In the genomic region with DNA sequence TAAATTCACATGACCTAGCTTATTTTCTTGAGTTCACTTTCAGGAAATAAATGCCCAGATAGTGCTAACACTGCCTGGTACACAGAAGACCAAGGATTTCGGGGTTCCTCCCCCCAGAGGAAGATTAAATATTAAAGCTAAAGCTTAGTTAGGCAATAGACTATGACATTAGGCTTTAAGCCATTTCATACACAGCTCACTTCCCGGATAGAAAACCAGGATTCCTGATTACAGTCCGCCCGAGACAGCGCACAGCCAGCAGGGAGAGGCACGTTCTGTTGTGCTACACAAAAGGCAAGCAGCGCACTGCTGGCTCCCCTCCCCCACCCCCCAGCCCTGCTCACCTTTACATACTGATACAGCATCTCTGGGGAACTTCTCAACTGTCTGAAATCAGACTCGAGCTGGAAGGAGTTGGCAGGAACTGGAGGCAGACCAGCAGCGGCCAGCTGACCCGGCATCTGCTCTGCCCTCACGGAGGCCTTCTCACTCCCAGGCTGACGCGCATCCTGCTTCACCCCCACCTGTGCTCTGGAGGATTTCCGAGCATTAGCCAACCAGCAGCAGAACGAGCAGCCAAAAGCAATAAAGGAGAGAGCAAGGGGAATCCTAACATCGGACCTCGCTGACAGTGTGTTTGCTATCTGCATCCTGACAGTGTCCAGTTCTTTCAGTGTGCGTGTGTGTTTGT, we compare ENCODE assay signal across 13 mouse cellular contexts. TPM values are rescaled to one million over a fixed set of nuclear protein-coding genes. Genes with fewer than 3 reads are reported as not detected.
DNase-seq lines count a peak whose midpoint lies in the region; ATAC-seq and TF ChIP-seq lines count a peak whose summit lies in the region.
"Had no signal": no experiment of that assay in that cellular context is flagged by ENCODE, and none has a peak within 500 bp of the region (broad histone marks: within the 10 kb centered on the region; RNA-seq: fewer than 3 reads in every experiment).

No protein-coding gene starts in this region.

- peak; percentile 70 for ATAC-seq in heart, postnatal 0 days (ENCODE audit: insufficient read depth, low read depth)
- no peak for ATAC-seq in neural tube, embryonic 14.5 days (ENCODE audit: low read depth)
- ATAC-seq in kidney, embryonic 15.5 days (replicated peaks; ENCODE audit: low FRiP score), result 0 out of 2 replicates have a peak, but pooled peaks have one; percentile 18
- ATAC-seq in frontal cortex, adult (ENCODE audit: low TSS enrichment), result no peak

- no peaks in the 10 kb centered on the region for H3K27me3 ChIP-seq in heart, postnatal 0 days (ENCODE audit: control insufficient read depth, insufficient read depth, low read length)
- H3K27me3 ChIP-seq in heart, embryonic 10.5 days (ENCODE audit: insufficient read depth, poor library complexity, severe bottlenecking), result no peaks in the 10 kb centered on the region
- no peaks in the 10 kb centered on the region for H3K27me3 ChIP-seq in neural tube, embryonic 14.5 days (ENCODE audit: control insufficient read depth, insufficient read depth, low read length)
- H3K27me3 ChIP-seq in kidney, embryonic 15.5 days, result no peaks in the 10 kb centered on the region
- H3K27me3 ChIP-seq: liver, embryonic 13.5 days; neural tube, embryonic 13.5 days had no signal

- no peaks in the 10 kb centered on the region for H3K9me3 ChIP-seq in heart, postnatal 0 days (replicated peaks; ENCODE audit: control insufficient read depth, low read length)
- no peaks in the 10 kb centered on the region for H3K9me3 ChIP-seq in heart, embryonic 10.5 days
- no peaks in the 10 kb centered on the region for H3K9me3 ChIP-seq in neural tube, embryonic 14.5 days (ENCODE audit: control insufficient read depth, low read length)
- H3K9me3 ChIP-seq in kidney, embryonic 15.5 days (replicated peaks), result no peaks in the 10 kb centered on the region
- H3K9me3 ChIP-seq: liver, embryonic 13.5 days; neural tube, embryonic 13.5 days had no signal

- H3K4me3 ChIP-seq in heart, postnatal 0 days (ENCODE audit: low read depth, low read length), result no peak overlapping the region
- H3K4me3 ChIP-seq in heart, embryonic 10.5 days, result no peak overlapping the region
- no peak overlapping the region for H3K4me3 ChIP-seq in neural tube, embryonic 14.5 days (ENCODE audit: low read depth, low read length)
- H3K4me3 ChIP-seq in kidney, embryonic 15.5 days (replicated peaks), result no peak overlapping the region
- H3K4me3 ChIP-seq in left cerebral cortex, adult 2 months, result no peak overlapping the region
- H3K4me3 ChIP-seq: erythroblast, embryonic 14.5 days; liver, embryonic 13.5 days; neural tube, embryonic 13.5 days had no signal

- intact Hi-C loops in left cerebral cortex, adult 2 months (cut with DNase I), result no loop called here

- H3K9ac ChIP-seq in heart, postnatal 0 days (replicated peaks; ENCODE audit: low read depth, low read length), result no peak overlapping the region
- no peak overlapping the region for H3K9ac ChIP-seq in neural tube, embryonic 14.5 days (replicated peaks; ENCODE audit: low read depth, low read length)
- no peak overlapping the region for H3K9ac ChIP-seq in kidney, embryonic 15.5 days
- H3K9ac ChIP-seq: liver, embryonic 13.5 days; neural tube, embryonic 13.5 days had no signal

- H3K4me1 ChIP-seq in heart, postnatal 0 days (ENCODE audit: control insufficient read depth, insufficient read depth), result no peaks in the 10 kb centered on the region
- H3K4me1 ChIP-seq in heart, embryonic 10.5 days, result peaks cover 4% of the 10 kb centered on the region; the same call in 1 of the 2 replicates
- no peaks in the 10 kb centered on the region for H3K4me1 ChIP-seq in neural tube, embryonic 14.5 days (ENCODE audit: control insufficient read depth, insufficient read depth, low read length)
- peaks cover 12% of the 10 kb centered on the region; the same call in 1 of the 2 replicates for H3K4me1 ChIP-seq in kidney, embryonic 15.5 days
- H3K4me1 ChIP-seq: neural tube, embryonic 13.5 days had no signal

- no peak for TF ChIP-seq CTCF in heart, postnatal 0 days (IDR thresholded peaks at IDR 0.05; ENCODE audit: low read depth)
- TF ChIP-seq CTCF in left cerebral cortex, adult 2 months (IDR thresholded peaks at IDR 0.05), result no peak

- H3K4me2 ChIP-seq in heart, postnatal 0 days (ENCODE audit: low read depth, low read length), result no peak overlapping the region
- no peak overlapping the region for H3K4me2 ChIP-seq in neural tube, embryonic 14.5 days (ENCODE audit: low read depth, low read length)
- H3K4me2 ChIP-seq in kidney, embryonic 15.5 days, result no peak overlapping the region
- H3K4me2 ChIP-seq: liver, embryonic 13.5 days; neural tube, embryonic 13.5 days had no signal

- 74% methylated on average over 18 of the region's 18 CpGs for WGBS in heart, postnatal 0 days
- WGBS in heart, embryonic 10.5 days, result 82% methylated on average over 18 of the region's 18 CpGs
- WGBS in neural tube, embryonic 14.5 days, result 72% methylated on average over 18 of the region's 18 CpGs
- 58% methylated on average over 18 of the region's 18 CpGs for WGBS in kidney, embryonic 15.5 days

- peaks cover 76% of the 10 kb centered on the region for H3K36me3 ChIP-seq in heart, postnatal 0 days (replicated peaks; ENCODE audit: control insufficient read depth, insufficient read depth, low read length)
- peaks cover 88% of the 10 kb centered on the region for H3K36me3 ChIP-seq in heart, embryonic 10.5 days
- peaks cover 58% of the 10 kb centered on the region for H3K36me3 ChIP-seq in neural tube, embryonic 14.5 days (ENCODE audit: control insufficient read depth, insufficient read depth, low read length)
- peaks cover 84% of the 10 kb centered on the region for H3K36me3 ChIP-seq in kidney, embryonic 15.5 days

- H3K27ac ChIP-seq in heart, postnatal 0 days (ENCODE audit: low read depth), result no peak overlapping the region
- H3K27ac ChIP-seq in heart, embryonic 10.5 days, result no peak overlapping the region
- 0 out of 2 replicates have a peak overlapping the region, but pooled peaks have one; percentile 7 for H3K27ac ChIP-seq in neural tube, embryonic 14.5 days (ENCODE audit: low read depth, low read length)
- peak overlapping the region; percentile 62 for H3K27ac ChIP-seq in kidney, embryonic 15.5 days
- H3K27ac ChIP-seq in left cerebral cortex, adult 2 months, result no peak overlapping the region
- H3K27ac ChIP-seq: liver, embryonic 13.5 days; neural tube, embryonic 13.5 days had no signal

- DNase-seq in heart, postnatal 0 days (ENCODE audit: low spot score), result peak; percentile 32
- no peak for DNase-seq in heart, embryonic 10.5 days (ENCODE audit: low spot score)
- no peak for DNase-seq in neural tube, embryonic 10.5 days (ENCODE audit: extremely low spot score, low spot score)
- DNase-seq in urinary bladder, postnatal 14 days (ENCODE audit: low spot score), result no peak
- DNase-seq in left cerebral cortex, adult 2 months (ENCODE audit: extremely low spot score in 1 of 2, low spot score in 2 of 2), result no peak
- DNase-seq: liver, embryonic 13.5 days; right cerebral cortex, adult 18-20 months; thymus, postnatal 4 days had no signal

- TF ChIP-seq EP300 in heart, postnatal 0 days (IDR thresholded peaks at IDR 0.05; ENCODE audit: low read depth), result no peak

RNA-seq across cellular contexts. Expression of a gene that starts 25.5 kb away (rescaled TPM):
- 14.7 and 23.0 TPM in 2 replicates for total RNA-seq in heart, postnatal 0 days (2014; rRNA removed; ENCODE audit: low replicate concordance)
- polyA plus RNA-seq in heart, postnatal 0 days (2015; fragmentation: Nextera tagmentation; extraction: Ambion mirVana), result 18.5 and 19.5 TPM in 2 replicates
- polyA plus RNA-seq in heart, embryonic 10.5 days (2016; fragmentation: Nextera tagmentation; extraction: Ambion mirVana), result 24.0 and 27.1 TPM in 2 replicates
- polyA plus RNA-seq in neural tube, embryonic 14.5 days (2014; fragmentation: Nextera tagmentation; extraction: Ambion mirVana), result 41.5 and 46.3 TPM in 2 replicates
- 29.5 and 33.8 TPM in 2 replicates for polyA plus RNA-seq in kidney, embryonic 15.5 days (2015; fragmentation: Nextera tagmentation; extraction: Ambion mirVana)
- 10 to 100 TPM; 26.6 to 28.4 TPM for total RNA-seq in left cerebral cortex, adult 2 months (2021)

RNA-seq across cellular contexts. Expression of a gene that starts 51.0 kb away (rescaled TPM):
- total RNA-seq in heart, postnatal 0 days (2014; rRNA removed; ENCODE audit: low replicate concordance), result 0.95 and 1.3 TPM in 2 replicates
- polyA plus RNA-seq in heart, postnatal 0 days (2015; fragmentation: Nextera tagmentation; extraction: Ambion mirVana), result 5.1 and 5.6 TPM in 2 replicates
- polyA plus RNA-seq in heart, embryonic 10.5 days (2016; fragmentation: Nextera tagmentation; extraction: Ambion mirVana), result 0.11 and 0.18 TPM in 2 replicates
- polyA plus RNA-seq in neural tube, embryonic 14.5 days (2014; fragmentation: Nextera tagmentation; extraction: Ambion mirVana), result 0.41 TPM in 1 of 2 replicates, not detected in the other
- polyA plus RNA-seq in kidney, embryonic 15.5 days (2015; fragmentation: Nextera tagmentation; extraction: Ambion mirVana), result 0.36 and 0.85 TPM in 2 replicates
- 1 to 10 TPM; 2.8 to 4.7 TPM for total RNA-seq in left cerebral cortex, adult 2 months (2021)
- polyA plus RNA-seq: erythroblast, embryonic 14.5 days; liver, embryonic 13.5 days had no signal

Comparison
In these comparisons a context has a peak if more than half of its experiments do, and no peak if none do; other contexts are left out.
1. ATAC-seq: peak in heart, postnatal 0 days (single experiment) and kidney, embryonic 15.5 days (single experiment); none in neural tube, embryonic 14.5 days (single experiment) and frontal cortex, adult (single experiment).
2. H3K27ac ChIP-seq: peak in neural tube, embryonic 14.5 days (single experiment) and kidney, embryonic 15.5 days (single experiment); none in heart, postnatal 0 days (single experiment), heart, embryonic 10.5 days (single experiment) and left cerebral cortex, adult 2 months (single experiment).